Mouse (Mus musculus) right cerebral cortex, postnatal 14 days (tissue): ENCODE data around the gene Slc23a3.
A peak's percentile ranks its signal among the peaks of the same experiment; 100 is the strongest.

Experiments
- DNase-seq: peaks from one replicate; pipeline ENCODE4 v3.0.0; 2022

The Slc23a3 gene

GRCm38 (mm10) chr1:75136730-75137129 is 3.0 kb upstream of the Slc23a3 start:
- no peak for DNase-seq

GRCm38 (mm10) chr1:75136293-75136692 is 2.6 kb upstream of the Slc23a3 start:
- no peak for DNase-seq

- DNase-seq: no peak
Measured at GRCm38 (mm10) chr1:75128641-75129040, 5.0 kb downstream of the Slc23a3 start.

- no peak for DNase-seq
Measured at GRCm38 (mm10) chr1:75125418-75125817, 8.3 kb downstream of the Slc23a3 start.

- peak; percentile 94 for DNase-seq
Measured at GRCm38 (mm10) chr1:75124346-75125321, 9.1 kb downstream of the Slc23a3 start, which contains the start of gene Nhej1. Gene Nhej1 (minus strand): TSS chr1:75125200.

GRCm38 (mm10) chr1:75122211-75122610 is 11.5 kb downstream of the Slc23a3 start:
- DNase-seq: no peak
